Mouse (Mus musculus) frontal cortex, postnatal 36 days (tissue): Measurements from ENCODE around the gene Npas1.
A peak's percentile ranks its signal among the peaks of the same experiment; 100 is the strongest.

ENCODE experiments used
- DNase-seq, 2 experiments: peaks; one replicate each; pipeline ENCODE4 v3.0.0; 2022; ENCODE audit warnings: low spot score in 2 of 2

The Npas1 gene

DNA sequence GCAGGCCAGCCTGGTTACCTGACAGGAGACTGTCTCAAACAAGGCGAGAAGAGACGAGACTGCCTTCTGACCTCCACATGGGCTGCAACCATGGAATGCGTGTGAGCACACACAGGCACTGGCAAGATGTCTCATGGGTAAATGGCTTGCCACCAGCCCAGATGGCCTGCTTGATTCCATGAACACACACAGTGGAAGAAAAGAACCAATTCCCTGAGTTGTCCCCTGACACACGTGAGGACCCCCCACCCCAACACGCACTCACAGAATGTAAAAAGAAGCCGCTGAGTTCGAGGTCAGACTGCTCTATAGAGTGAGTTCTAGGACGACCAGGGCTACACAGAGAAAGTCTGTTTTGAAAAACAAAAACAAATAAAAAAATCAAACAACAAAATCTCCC is at the start of gene Npas1:
Gene Npas1 (minus strand): TSS at position 101 of the 400 bp plus-strand sequence.
- no peak for DNase-seq

DNA sequence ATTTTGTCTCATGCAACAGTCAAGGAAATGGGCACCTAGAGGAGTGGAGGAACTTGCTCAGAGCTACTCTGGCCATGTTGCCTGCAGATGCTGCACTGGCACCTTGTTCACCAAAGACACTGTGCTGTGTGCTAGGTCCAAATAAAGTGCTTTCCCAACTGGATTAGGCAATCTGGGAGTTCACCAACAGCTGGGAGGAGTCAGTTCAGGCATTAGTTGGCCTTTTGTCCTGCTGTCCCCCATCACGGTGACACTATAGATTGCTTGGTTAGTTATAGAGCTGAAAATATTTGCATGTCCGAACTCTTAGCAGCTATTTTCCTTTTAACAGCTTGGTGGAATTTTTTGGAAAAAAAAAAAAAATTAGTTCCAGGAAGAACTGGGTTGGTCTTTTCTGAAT is 48.5 kb upstream of the Npas1 start:
- no peak for DNase-seq

DNA sequence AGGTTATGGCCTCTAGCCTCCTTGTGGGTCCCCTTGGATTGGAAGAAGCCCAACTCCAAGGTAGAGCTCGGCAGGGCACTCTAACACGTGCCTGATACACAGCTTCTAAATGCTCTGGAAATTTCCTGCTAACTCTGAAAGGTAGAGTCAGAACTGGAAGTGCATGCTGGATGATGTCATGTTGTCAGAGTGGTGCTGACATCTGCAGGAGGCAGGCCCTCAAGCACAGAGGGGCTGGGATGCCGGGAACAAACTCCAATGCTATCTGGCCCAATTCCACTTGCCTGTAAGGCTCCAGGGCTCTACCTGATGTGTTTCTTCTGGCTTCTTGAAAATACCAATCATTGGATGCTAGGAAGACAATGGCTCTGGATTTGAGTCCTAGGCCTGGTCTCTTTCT is 47.9 kb upstream of the Npas1 start:
- no peak for DNase-seq

DNA sequence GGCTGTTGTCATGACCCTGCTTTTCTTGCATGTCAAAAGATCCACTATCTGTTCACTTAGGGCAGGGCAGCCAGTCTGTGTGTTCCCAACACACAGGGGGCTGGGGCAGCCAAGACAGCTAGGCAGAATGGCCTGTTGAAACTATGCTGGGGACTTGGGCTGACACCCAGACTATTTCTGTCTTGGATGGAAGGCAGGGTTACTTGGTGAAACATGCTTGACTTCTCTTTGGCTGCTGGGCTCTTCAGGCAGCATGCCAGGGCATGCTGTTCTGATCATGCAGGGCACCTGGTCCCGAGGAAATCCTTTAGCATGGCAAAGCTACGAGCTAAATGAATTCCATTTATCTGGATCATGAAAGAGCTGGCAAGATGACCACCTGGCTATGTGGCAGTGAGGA is 46.8 kb upstream of the Npas1 start:
- no peak for DNase-seq

DNA sequence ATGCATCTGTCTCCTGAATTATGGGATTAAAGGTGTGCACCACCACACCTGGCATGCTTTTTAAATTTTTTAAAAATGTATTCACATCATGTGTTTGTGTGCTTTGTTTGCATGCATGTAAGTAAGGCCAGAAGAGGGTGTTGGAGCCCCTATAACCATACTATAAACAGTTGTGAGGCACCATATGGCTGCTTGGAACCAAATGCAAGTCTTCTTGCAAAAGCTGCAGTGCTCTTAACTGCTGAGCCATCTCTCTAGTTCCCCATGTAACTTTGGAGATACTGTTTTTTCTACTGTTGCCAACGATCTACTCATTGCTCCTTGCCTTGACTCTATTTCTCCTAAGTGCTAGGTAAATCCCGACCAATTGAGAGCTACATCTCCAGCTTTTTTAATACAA is 41.8 kb upstream of the Npas1 start:
- no peak for DNase-seq

DNA sequence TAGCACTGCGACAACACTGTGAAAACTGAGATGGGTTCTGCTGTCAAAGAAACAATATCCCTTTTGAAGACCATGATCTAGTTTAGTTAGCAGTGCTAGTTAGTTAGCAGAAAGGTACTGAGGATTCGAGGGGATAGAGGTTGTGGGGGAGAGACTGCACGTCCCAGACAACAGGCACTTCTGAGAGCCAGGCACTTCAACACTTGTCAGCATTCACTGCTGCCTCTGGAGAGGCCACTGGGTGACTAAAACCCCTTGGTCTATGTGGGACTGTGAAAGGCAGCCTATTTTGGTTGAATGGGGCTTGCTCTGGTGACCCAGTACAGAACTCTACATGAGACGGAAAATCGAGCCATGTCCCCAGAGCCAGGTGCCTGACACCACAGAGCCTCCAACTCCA is 39.7 kb upstream of the Npas1 start:
- DNase-seq: no peak

DNA sequence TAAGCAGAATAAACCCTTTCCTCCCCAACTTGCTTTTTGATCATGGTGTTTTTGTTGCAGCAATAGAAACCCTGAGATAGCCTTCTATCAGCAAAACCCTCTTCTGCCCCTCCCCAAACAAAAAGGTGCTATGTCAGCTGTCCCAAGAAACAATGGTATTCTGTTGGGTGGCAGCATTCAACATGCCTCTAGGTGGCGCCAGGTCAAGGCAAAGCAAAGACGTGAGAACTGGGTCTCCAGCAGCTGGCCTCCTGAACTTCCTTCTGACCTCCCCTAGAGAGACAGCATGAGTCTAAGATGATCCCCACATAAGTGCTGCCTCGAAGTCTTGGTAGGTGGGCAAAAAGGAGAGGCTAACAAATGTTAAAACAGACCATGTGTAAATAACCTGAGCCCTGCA is 29.8 kb upstream of the Npas1 start:
- peak in 1 of 2 experiments; percentile 31 for DNase-seq

DNA sequence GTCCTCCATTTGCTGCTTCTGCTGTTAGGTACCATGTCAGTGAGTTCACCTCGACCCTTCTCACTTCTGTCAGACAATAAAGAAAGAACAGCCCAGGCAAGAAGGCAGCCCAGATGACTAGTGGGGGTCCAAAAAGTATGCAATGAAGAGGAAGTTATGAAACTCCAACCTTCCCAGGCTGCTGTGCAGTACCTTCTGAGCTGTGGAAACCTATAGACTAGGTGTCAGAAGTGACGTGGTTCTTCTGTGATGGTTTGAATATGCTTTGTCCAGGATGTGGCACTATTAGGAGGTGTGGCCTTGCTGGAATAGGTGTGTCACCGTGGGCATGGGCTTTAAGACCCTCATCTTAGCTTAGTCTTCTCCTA is 27.7 kb upstream of the Npas1 start:
- no peak for DNase-seq

DNA sequence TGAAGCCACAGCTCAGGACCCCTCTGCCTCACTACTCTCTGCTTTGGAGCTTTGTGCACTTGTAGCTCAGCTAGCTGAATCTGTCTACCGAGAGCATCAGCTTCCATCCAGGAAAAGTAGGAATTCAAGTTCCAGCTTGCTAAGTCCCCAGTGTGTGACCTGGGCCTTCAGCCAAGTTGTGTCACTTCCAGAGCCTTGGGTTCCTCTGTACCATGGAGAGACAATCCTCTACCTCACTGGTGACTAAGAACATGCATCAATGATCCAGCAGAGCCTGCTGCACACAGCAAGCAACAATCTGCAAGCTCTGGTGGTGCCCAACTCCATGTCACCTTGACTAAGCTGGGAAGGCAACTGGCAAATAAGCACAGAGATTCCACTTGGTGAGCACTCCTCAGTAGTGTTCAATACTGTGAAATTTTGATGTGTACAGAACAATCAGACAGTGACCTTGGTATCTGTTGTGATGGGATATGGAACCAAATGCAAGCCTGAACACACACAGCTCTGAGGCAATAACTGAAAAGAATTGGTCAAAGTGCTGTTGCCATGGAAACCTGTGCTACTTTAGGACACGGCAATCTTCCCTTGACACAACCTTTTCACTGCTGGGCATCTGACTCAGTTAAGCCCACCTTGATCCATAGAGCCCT is 27.2 kb upstream of the Npas1 start:
- no peak for DNase-seq

DNA sequence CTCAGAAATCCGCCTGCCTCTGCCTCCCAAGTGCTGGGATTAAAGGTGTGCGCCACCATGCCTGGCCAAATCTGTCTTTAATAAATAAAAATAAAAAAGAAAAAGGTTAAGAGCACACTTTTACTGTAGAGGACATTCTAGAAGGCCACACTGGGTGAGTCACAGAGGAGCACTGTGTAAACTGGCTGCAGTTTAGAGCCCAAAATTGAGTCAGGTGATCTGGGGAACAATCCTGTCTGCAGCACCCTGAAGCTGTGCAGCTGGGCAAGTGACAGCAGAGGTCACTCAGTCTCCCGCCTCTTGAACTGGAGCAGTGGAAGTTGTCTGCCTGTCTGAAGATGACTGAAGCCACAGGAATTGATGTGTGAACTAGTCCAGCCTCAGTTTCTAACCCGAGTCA is 24.0 kb upstream of the Npas1 start:
- no peak for DNase-seq

DNA sequence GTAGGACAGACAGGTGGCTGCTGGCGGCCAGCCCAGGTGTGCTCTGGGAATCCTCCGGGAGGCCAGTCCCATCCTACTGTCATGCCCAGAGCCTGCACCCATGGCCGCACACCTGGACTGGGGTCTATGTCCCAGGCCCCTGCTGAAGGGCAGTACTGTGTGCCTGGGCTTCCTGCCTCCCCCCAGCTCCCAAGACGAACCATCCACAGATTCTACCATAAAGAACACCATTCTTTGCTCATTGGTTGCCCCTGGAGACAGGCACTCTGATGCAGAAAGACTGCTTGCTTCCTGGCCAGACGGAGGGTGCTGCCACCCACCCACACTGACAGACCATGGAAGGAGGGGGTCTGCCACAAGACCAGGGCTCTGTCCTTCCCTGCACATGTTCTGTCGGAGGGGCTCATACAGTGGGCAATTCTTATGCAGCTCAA is 22.2 kb upstream of the Npas1 start:
- DNase-seq: no peak

DNA sequence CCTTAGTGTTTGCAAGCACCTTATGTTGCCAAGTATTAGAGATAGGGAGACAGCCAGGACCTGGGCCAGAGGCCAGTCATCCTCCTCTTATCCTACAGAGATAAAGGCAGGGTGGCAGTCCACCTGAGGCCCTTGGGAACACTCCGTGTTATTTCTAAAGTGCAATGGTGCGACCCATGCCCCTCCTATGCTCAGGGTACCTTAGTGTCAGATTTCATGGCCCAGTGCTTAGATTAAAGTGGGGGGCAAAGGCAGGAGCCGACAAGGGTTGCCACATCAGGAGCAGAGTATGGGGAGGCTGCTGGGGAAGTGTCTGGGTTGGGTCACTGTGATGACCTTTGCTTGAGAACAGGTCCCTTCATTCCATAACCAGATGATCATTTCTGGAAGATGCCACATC is 18.7 kb upstream of the Npas1 start:
- no peak for DNase-seq

DNA sequence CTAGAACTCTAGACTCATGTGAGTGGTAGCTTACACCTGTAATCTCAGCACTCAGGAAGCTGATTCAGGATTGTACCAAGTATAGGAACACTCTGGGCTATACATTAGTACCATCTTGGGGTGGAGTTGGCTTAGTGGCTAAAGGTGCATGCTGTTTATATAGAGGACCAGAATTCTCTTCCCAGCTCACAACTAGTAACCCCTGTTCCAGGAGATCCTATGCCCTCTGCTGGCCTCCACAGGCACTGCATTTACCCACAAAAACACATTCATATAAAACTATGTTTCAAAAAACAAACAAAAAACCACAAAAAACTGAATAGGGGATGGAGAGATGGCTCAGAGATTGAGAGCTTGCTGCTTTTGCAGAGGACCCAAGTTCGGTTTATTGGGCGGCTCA is 15.8 kb upstream of the Npas1 start:
- peak in 1 of 2 experiments; percentile 44 for DNase-seq

DNA sequence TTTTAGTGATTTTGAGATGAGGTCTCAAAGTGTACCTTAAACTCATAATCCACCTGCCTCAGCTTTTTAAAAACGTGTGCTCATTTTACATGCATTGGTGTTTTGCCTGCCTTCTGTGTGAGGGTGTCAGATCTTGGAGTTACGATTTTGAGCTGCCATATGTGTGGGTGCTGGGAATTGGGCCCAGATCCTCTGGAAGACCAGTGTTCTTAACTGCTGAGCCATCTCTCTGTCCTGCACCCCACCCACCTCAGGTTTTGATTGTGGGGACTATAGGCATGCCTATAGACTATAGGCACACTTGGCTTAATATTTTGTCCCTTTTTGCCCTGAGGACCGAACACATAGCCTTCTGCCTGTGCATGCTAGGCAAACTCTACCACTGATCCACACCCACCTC is 14.7 kb upstream of the Npas1 start:
- peak; percentile 48 to 69 for DNase-seq

DNA sequence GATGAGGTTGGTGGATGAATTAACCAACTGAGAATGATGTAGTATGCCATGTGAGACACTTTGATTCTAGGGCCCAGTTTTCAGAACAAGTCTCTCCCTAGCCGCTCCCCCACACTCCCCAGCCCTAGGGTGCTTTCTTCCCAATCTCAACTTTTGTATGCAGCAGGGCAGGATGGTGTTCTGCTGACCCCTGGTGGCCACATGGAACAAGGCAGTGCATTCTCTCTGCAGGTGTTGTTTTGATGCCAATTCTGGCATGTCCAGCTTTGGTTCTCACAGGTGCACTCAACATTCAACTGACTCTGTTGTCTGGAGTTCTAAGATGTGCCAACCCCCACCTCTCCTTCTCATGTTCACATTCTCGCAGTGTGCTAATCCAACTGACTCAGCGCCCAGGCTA is 14.2 kb upstream of the Npas1 start:
- DNase-seq: peak; percentile 45 to 61

DNA sequence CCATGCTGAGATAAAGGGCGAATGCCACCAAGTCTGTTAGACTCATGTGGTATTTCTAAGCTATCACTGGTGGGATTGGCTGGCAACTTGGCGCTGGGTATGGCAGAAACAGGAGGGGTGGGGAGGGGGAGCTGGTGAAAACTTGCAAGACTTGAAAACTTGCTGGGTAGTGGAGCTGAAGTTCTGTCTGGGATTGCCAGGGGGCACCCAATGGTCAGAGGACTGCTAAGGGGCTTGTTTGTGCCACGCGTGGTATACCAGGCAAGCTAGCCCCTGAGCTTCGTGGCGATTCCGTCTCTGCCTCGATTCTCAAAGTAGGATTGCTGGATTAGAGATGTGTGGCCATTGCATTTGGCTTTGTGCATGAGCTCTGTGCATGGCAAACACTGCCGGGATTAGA is 12.4 kb upstream of the Npas1 start:
- DNase-seq: no peak

DNA sequence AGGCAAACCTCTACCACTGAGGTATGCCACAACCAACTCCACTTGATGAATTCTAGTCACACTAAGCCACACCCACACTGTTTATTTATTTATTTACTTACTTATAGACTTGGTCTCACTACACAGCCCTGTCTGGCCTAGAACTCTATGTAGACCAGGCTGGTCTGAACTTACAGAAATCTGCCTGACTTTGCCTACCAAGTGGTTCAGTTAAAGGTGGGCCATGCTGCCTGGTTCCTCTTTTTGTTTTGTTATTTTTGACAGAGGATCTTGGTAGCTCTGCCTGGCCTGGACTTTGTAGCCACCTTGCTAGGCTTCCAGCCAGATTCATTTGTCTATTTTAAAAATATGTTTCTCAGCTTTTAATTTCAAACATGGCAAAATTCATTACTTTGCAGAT is 11.3 kb upstream of the Npas1 start:
- DNase-seq: no peak

DNA sequence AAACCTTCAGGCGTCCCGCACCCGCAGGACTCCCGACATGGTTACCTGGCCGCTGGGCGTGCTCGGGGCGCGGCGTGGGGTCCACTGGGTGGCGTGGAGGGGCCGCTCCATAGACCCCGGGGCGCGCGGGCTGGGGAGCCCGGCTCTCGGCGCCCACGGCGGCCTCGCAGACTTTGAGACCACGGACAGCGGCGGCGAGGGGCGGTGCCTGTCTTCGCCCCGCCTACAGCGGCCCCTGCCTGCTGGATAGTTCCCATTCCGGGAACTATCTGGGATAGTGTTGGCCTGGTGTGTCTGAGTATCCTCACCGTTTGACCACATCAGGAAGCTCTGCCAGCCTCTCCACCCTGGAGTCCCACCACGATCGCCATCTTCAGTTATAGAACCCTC is 933 bp downstream of the Npas1 start:
- DNase-seq: no peak

DNA sequence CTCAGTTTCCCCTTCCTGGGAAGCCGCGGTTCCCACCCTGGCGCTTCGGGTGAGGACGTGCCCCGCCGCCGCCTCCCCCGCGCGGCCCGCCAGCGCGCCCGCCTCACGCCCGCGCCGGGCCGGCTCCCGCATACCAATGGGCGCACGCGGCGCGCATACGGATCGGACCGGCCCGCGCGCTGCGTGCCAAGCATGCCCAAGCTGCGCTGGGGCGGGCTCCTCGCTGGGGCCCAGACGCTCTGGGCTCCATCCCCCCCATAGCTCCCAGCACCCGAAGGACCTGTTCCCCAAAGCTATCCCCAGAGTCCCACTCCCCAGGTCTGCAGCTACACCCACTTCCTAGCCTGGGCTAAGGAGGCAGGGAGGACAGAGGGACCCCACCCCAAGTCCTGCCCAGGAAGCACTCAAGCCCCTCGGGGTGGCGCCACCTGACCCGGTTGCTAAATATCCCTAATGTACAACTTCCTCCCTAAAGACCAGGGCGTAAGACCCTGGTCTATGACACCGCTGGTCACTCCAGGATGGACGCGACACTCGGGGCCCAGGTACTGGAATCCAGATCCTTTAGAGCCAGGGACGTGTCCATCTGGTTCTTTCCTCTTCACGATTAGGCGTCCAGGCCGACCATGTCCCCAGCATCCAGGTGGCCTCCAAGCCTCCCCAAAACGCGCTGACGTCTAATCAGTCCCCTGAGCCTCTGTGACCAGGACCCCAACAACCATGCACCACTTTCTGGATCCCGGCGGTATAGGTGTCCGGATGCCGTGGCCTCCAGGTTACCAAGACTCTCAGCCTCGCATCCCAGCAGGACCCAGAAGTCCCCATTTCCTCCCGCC is 1.5 kb downstream of the Npas1 start:
- no peak for DNase-seq

DNA sequence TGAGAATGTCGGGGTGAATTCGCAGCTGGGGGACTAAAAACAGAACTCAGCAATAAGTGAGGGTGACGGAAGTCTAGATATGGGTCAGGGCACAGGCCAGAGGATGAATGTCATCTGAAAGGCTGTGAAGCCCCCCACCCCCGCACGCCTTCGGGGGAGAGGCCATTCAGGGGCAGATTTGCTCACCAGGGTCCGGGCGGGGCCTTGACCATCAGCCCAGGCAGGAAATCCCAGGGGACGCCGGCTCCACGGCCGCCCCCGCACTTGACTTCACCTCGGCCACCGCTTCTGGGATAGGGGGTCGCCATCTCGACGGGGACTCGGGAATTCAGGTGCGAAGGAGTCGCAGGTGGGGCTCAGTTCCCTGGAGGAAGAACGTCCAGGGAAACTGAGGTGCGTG is 2.2 kb downstream of the Npas1 start:
- no peak for DNase-seq

DNA sequence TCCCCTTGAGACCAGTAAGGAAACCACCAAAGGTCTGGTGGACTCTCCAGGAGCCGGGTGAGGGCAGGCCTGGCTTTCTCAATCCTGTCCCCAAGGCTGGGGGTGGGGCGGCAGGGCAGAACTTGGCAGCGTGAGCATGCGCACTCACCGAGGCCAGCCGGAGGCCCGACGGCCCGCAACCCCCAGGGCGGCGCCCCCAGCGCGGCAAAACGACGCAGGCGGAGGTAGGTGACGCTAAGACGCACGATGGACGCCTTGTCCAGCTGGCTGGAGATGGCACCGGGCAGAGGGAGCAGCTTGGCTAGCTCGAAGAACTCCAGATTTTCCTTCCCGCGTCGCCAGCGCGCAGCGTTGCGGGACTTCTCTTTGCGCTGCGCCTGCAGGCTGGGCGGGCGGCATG is 3.1 kb downstream of the Npas1 start:
- no peak for DNase-seq

DNA sequence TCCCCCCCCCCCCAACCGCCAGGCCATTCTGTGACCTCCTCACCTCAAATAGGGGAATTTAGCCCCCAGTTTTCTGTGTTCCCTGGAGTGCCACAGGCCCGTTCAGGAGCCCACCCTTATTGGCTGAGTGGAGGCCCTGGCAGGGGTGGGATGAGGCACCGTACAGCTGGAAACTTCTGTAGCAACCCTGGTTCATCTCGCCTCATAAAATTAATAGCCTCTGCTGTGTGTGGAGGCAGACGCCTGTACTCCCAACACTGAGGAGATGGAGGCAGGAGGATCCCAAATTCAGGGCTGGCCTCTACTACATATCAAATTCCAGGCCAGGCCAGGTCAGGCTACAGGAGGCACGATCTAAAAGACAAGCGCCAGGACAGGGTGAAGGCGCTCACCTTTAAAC is 3.7 kb downstream of the Npas1 start:
- no peak for DNase-seq

DNA sequence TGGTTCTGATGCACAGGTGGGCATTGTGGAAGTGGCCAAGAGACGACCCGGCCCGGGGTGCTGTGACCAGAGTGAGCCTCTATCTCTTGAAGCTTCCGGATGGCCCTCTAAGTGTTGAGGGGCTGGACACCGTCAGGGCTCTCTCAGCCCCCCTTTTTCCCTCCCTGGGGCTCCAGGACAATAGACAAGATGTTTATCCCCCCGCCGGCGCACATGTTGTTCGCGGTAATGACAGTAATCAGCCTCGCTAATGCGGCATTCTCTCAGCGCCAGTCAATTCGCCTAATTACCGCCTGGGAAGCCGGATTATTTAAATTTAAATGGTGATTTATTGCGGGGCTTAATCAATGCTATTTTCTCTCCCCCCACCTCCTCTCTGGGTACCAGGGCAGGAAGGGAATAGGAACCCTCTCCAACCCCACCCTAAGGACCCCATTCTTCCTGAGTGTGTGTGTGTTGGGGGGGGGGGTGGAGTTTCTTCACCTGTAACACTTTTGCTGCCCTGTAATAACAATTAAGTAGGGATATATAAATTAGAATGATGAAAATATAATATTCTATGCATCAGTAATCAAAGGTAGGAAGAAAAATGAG is 5.3 kb downstream of the Npas1 start:
- DNase-seq: no peak
